Mouse (Mus musculus) neural tube, embryonic 10.5 days (tissue): Measurements from ENCODE around the gene Sirpa.

Experiments
- DNase-seq: peaks from one replicate; pipeline ENCODE4 v3.0.0-alpha.2; 2017; ENCODE audit warnings: low spot score; ENCODE audit errors: extremely low spot score

Gene Sirpa

DNA sequence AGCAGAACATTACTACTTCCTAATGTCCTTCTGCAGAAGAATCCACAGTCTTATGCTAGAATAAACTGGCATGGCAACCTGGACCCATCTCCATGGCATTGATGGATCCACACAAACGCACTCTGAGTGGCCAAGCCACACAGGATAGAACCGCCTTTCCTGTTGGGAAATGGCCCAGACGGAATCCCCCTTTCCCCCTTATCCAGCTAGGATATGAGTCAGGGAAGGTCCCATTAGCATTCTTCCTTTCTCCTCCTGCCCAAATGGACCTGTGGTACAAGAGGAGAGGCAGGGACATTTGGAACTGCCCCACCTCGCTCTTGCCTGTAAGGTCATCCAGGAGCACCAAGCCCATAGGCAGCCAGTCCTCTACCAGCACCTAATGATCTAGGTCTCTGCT is 10.4 kb upstream of the Sirpa start:
- DNase-seq, result no peak

DNA sequence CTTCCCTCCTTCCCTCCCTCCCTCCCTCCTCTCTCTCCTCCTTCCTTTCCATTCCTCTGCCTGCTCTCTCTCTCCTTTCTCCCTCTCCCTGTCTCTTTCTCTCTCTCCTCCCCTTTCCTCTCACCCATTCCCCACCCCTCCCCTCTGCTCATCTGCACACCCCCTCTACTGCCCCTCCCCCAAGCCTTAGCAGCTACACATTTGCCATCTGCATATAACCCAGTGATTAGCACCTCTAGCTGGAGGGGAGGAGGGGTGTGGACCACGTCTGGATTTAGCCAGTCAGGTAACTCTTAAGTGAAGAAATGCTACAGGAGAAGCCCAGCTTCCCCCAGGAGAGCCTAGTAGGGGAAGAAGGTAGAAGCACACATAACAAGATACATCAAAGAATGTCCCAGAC is 7.7 kb upstream of the Sirpa start:
- DNase-seq, result no peak

DNA sequence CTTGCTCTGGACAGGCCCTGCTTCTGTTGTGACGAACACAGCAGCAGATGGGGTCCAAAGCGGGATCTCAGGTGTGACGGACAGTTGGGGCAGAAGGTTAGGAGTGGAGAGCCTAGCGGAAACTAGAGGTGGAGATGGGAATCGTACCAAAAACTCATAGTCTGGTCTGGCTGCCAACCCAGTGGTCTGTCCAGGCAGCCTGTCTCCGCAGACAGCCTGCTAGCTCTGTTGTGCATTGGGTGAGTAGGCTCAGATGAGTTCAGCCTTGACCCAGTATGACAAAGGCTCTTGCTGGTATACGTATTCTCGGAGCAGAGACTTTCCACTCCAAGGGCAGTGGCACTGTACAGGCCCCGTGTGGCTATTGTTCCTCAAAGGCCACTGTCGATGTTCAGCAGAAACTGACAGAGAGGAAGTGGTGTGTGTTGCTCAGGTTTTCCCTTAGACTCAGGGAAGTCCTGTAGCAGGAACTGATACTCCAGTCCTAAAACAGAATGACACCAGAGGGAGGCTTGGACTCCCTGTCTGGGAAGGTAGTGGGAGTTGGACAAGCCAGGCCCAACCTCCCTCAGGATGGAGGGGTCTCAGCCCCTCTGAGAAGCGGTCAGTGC is 6.6 kb upstream of the Sirpa start:
- DNase-seq, result no peak

DNA sequence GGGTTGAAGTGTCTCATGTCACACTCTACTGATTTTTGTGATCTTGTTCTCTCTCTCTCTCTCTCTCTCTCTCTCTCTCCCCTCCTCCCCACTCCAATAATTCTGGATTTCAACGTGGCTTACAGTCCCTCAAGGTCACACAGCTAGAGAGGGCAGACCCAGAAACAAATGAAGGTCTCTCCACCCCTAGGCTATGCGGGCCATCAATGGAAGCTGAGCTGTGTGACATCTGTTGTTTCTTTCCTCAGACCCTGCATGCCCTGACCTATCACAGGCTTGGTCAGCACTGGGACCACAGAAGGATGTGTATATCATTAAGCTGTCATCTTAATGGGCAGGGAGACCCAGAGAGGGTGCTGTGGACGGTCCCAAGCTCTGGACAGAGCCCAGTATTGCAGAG is 5.4 kb upstream of the Sirpa start:
- DNase-seq, result no peak

DNA sequence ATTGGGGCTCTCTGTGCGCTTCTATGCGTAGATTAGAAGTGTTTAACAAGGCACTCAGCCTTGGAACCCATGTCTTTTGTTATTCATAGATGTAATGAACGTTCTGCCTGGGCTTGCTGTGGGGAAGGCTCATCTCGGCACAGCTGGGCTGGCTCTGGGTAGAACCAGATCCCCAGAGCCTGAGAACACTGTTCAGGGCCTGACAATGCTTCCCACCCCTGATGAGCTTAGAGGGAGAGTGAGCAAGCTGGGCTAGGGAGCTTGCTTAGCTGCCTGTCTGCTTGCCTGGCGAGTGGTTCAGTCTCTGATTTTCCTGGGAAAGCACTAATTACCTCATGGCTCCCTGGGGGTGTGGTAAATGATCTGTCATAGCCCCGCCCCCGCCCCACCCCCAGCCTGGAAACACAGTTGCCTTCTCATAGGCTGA is 4.8 kb upstream of the Sirpa start:
- DNase-seq, result no peak

DNA sequence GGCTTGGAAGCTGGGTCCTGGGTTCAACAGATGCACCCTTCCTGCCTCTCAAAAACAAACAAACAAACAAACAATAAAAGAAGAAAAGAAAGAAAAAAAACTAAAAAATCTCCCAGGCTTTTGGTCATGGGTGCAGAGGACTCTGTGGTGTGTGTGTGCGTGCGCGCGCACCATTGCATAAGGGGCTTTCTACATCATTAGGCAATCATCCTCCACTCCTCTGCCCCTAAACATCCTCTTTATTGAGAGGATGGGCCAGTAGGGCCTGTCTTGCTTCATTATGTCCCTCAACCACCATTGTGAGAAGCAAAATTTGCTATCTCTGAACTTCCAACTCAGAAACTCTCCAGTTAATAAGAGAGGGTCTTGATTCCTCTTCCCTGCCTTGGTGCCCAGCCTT is 738 bp upstream of the Sirpa start:
- DNase-seq, result no peak

DNA sequence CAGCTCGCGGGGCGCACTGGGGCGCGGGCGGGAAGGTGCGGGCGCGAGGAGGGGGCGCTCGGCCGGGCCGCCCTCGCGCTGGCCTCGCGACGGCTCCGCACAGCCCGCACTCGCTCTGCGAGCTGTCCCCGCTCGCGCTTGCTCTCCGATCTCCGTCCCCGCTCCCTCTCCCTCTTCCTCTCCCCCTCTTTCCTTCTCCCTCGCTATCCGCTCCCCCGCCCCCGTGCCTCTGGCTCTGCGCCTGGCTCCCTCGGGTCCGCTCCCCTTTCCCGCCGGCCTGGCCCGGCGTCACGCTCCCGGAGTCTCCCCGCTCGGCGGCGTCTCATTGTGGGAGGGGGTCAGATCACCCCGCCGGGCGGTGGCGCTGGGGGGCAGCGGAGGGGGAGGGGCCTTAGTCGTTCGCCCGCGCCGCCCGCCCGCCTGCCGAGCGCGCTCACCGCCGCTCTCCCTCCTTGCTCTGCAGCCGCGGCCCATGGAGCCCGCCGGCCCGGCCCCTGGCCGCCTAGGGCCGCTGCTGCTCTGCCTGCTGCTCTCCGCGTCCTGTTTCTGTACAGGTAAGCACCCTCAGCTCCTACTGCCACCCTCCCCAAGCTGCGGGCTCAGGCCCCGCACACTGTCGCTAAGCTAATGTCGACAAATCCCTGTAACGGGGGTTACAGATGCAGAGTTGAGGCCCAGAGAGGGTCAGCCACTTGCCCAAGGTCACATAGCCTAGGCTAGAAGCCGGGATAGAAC is 673 bp downstream of the Sirpa start:
- peak; percentile 81 for DNase-seq

DNA sequence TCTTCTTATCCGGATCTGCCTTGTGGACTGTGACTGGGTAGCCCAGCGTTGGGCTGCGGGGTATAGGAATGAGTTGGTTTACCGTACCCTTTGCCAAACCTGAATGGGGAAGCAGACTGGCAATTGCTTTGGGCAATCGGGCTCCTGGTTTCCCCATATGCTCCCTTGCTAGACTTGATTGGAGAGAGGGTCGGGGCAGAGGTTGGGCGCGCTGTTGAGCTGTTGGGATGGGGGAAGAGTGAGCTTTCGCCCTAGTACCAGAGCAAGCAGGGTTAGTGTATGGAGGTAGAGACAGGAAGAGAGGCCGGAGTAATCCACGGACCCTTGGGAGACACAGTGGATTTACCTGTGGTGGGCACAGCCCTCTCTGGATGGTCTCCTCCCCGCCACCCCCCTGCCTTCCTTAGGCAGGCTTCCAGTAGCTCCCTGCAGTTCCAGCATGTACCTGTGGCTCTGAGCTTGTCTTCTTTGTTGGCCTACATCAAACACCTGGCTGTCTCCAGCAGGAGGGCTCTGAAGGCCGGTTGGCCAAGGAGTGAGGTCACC is 1.3 kb downstream of the Sirpa start:
- no peak for DNase-seq

DNA sequence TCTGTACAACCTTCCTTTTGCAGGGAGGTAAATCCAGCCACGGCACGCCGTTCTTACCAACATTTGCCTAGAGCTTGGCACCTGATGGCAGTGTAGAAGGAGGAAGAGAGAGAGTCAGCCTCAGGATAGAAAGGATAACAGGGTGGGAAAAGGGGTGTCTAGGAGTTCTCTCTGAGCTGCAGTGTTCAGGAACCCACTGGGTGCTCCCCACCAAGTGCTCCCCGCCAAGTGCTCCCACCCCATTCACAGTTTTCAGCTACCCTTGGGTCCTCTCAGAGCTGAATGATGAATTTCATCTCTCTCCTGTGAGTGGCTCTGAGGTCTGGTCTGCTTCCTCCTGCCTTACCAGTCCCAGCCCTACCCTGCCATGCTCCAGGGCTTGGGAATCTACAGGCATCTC is 1.9 kb downstream of the Sirpa start:
- no peak for DNase-seq

DNA sequence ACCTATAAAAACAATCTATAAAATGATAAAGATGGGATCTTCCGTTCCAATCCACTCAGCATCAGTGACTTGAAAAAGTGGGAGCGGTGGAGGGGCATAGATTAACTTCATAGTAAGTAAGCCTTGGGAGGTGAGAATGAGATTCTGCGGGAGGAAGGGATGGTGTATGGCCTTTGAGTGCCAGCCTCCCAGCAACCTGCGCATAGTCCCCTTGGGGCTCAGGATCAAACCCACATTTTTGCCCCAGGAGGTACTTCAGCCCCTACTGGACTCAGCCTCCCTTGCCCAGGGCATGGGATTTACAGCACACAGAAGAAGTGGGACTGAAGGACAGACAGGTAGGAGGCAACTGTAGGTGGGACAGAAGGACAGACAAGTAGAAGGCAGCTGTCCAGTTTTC is 2.6 kb downstream of the Sirpa start:
- no peak for DNase-seq

DNA sequence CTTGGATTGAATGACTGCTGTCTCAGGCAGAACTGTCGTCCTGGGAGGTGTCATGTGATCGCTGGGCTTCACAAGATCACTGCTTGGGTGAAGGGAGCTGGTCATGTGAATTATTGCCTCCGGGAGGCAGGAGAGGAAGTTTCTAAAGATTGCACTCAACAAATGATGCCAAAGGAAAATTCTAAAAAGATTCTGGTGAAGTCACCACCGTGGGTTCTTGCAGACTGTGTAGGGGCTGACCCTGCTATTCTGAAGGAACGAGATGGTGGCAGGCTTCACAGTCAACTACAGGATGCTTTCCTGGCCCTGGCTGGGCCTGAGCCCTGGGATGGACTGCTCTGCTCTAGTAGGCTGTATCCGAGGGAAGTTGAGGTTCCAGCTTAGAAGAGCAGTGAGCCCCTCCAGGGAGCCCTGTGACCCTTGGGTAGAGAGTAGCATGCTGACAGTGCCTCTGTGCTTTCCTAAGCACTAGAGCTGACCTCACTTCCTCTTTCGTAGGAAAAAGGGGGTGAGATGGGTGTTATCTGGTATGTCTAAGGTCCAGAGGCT is 3.1 kb downstream of the Sirpa start:
- no peak for DNase-seq

DNA sequence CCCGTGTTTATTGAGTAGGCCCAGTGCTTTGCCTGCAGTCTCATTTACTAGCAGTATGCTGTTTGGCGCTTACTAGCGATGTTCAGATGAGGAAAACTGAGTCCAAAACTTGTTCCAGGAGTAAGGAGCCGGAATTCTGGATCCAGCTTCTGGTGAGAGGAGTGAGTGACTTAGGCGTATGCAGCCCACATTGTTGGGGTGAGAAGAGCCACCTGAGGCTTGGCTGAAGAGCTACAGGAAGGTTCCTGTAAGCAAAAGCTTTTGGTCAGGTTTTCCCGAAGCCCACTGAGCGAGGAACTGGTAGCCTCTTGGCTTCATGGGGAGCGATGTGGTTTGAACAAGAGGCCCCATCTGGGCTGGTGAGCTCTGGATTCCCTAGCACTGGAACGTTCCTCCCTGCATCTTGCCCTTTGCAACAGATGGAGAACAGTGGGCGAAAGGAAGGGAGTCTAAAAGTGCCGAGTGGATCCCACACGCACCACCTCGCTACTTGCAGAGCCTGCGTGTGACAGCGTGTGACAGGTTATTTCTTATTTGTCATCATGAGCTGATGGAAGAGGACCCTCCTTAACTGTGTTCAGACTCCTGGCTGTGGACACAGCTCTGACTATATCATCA is 4.0 kb downstream of the Sirpa start:
- no peak for DNase-seq

DNA sequence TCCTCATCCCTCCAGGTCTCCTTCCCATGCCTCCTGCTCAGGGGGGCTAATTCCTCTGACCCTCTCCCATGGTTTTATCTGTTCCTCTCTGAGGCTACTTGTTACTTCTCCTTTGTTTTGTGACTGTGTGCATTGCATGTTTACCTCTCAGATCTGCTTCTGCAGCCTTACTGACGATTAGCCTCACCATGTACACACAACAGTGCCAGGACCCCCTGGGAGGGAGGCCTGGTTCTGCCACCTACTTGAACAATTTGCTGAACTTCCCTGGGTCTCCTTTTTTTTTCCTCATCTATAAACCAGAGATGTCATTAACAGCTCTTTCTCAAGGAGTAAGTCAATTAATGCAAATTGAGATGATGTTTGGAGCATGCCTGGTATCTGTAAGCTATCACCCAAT is 4.9 kb downstream of the Sirpa start:
- no peak for DNase-seq

DNA sequence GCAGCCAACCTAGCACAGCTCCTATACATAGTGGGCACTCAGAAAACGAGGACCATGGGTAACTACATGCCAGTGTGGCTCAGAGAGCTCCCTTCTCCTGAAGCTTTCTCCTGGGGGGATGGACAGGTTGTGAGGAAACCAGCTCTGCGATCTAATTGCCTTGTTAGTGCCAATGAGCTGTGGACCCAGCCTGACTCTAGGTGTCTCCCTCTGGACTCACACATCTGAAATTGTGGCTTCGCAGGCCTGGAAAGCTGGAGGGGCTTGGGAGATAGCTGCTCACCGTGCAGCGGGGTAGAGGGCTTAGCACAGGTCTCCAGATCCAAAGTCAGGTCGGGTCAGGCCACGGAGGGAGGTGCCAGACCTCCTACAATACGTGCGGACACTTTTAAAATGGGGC is 5.5 kb downstream of the Sirpa start:
- DNase-seq, result no peak

DNA sequence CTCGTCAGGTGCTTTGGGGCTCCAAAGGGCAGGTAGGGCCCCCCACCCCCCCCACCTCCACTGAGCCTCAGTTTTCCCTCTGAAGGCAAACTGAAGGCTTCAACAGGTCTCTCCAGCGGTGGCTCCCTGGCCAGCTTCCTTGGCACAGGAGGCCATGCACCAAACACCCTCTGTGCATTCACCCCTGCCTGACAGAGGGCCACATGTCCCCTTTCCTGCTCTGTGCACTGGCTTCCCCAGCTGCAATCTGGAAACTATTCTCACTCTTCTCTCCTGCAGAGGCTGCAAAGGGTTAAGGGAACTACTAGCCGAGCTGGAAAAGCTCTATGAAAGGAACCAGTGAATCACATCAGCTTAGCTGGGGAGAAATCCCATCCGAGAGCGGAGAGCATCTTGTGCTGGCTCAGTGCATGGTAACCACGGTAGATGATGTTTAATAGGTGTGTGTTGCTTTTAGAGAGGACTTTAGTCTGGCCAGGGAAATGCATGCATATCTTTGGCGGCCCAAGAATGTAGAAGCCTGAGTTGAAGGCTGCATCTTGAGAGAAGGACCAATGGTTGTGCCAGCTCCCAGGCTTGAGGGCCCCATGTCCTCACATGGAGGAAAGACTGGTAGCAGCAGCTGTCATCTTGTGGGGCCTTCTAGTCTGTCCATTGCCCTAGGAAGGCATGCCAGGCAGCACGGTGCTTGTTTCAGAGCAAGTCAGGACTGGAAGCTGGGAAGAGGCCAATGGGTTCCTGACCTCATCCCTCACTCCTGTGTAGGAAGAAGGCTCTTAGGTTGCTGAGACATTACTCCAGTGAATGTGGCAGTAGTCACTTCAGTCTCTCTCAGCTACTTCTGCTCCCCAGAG is 6.8 kb downstream of the Sirpa start:
- no peak for DNase-seq

DNA sequence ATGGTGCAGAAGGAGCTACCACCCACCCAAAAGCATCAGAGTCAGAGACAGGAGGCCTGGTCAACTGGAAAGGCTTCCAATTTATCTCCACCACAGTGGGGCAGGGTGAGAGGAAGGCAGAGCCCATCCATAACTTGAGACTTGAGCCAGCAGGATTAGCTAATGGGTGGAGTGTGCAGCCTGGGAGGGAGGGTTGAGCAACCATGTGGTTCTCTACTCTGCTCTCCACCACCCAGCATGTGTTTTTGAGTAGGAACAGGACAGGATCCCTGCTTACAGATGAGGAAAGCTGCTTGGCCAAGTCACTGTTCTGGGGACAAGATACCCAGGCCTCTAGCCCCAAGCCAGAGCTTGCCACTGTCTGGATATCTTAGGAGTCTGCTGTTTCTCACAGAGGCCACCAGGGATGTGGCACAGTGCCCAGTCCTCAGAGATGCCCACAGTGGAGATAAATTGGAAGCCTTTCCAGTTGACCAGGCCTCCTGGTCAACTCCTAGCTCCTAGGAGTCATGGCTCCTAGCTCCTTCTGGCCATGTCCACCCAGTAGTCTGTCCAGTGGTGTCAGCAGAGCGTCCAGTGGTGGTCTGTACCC is 8.5 kb downstream of the Sirpa start:
- no peak for DNase-seq

DNA sequence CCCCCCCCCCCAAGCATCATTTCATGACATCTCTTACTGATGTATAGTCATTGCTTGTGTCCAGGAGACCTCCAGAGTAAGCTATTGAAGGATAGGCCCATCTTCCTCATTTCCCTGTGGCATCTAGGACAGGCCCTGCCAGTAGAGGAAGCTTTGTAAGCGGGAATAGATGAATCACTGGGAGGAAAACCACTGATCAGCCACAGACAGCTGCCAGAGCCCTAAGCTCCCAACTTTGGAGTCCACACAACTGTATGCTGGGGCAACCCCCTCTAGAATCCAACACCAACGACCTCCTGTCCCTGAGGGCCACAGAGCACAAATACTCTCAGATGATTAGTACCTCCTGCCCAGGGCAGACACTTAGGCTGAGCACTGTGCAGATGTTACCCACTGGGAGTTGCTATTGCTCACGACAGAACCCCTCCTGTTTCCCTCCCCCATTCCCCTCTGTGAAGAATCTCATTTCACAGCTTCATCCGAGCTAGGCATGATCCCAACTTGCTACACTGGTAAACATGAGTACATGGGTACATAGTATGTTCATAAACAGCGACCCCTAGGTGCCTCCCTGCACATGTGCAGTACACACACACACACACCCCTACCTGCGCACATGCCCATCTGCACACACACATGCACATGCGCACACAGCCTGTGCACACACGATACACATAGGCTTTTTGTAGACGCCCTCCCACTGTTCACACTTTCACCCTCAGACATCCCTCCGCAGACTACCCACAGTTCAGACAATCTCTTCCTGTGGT is 9.4 kb downstream of the Sirpa start:
- no peak for DNase-seq

DNA sequence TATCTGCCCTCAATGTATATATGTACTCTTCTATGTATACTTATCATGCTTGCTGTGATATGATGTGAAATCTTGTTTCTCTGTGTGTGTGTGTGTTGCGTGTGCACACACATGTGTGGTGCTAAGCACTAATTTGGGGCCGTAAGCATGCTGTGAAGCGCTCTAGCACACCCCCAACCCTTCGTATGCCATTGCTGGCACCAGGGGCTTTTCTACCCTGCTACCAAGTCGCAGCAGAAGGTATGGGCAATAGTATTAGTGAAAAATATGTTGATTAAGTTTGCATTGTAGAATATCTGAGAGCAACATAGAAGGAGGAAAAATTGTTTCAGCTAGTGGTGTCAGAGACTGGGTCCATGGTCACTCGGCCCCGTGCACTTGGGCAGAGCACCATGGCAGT is 10.2 kb downstream of the Sirpa start:
- DNase-seq, result no peak

DNA sequence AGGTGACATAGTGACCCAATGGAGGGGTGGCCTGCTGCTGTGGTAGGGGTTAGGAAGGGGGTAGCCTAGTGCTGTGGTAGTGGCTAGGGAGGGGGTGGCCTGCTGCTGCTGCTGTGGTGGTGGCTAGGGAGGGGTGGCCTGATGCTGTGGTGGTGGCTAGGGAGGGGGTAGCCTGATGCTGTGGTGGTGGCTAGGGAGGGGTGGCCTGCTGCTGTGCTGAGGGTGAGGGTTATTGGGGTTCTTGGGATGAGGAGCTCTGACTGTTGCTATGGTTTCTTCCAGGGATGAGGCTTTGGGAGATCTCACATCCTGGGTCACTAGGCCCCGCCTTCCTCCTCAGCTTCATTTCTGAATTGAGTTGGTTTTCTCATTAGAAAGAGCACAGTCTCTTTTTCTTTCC is 10.9 kb downstream of the Sirpa start:
- no peak for DNase-seq

DNA sequence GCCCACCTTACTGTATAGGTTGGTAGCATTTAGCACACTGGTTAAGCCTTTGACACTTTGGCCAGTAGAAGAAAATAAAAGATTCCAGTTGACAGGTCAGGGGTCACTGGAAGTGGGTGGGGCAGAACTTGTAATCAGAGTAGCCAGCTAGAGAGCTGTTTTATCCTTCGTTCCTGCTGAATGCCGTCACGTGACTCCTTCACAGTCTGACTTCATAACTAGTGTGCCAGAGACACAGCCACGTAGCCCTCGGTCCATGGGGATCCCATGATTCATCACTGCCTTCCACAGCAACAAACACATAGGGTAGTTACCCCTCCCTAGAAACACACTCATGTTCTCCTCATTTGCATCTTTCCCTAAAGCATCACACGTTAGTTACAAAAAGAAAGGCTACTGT is 11.4 kb downstream of the Sirpa start:
- peak; percentile 26 for DNase-seq
